Mouse (Mus musculus) lung, embryonic 14.5 days (tissue): Measurements from ENCODE around the gene Rhbg. TPM values are rescaled to one million over a fixed set of nuclear protein-coding genes. Genes with fewer than 3 reads are reported as not detected.

Source experiments
- ATAC-seq: fragments of 200-750 bp; cut with Nextera tagmentation; 2 replicates; pipeline ENCODE4 v1.8.0; 2017; ENCODE audit warnings: mild to moderate bottlenecking, moderate TSS enrichment, moderate library complexity; ENCODE audit not compliant: insufficient read depth
- DNase-seq: peaks from one replicate; pipeline ENCODE4 v3.0.0-alpha.2; 2015
- H3K27ac ChIP-seq: fragments of 300-500 bp; sonication (generic); 2 replicates; pipeline ENCODE4 v1.5.1; 2014; ENCODE audit warnings: low read depth, mild to moderate bottlenecking, moderate library complexity
- H3K27me3 ChIP-seq: fragments of 300-500 bp; sonication (generic); 2 replicates; pipeline ENCODE4 v1.6.1; 2014; ENCODE audit warnings: low read length, control low read depth; ENCODE audit not compliant: insufficient read depth
- H3K36me3 ChIP-seq: fragments of 300-500 bp; sonication (generic); 2 replicates; pipeline ENCODE4 v1.6.1; 2014; ENCODE audit warnings: control low read depth; ENCODE audit not compliant: insufficient read depth
- H3K4me1 ChIP-seq: fragments of 300-500 bp; sonication (generic); 2 replicates; pipeline ENCODE4 v1.6.1; 2014; ENCODE audit warnings: antibody characterized with exemption, control low read depth; ENCODE audit not compliant: insufficient read depth
- H3K4me2 ChIP-seq: fragments of 300-500 bp; sonication (generic); 2 replicates; pipeline ENCODE4 v1.6.1; 2014; ENCODE audit warnings: mild to moderate bottlenecking
- H3K4me3 ChIP-seq: fragments of 300-500 bp; sonication (generic); 2 replicates; pipeline ENCODE4 v1.5.1; 2014; ENCODE audit warnings: low read depth, low read length
- H3K9ac ChIP-seq: fragments of 300-500 bp; sonication (generic); 2 replicates; pipeline ENCODE4 v1.6.1; 2014
- H3K9me3 ChIP-seq: fragments of 300-500 bp; sonication (generic); 2 replicates; pipeline ENCODE4 v1.6.1; 2016; ENCODE audit warnings: low read depth, low read length, control low read depth
- CTCF ChIP-seq: IDR thresholded peaks from 2 replicates; pipeline ENCODE4 v1.5.1; 2016; ENCODE audit warnings: antibody characterized with exemption, low read depth
- WGBS: fragments of 180-500 bp; shearing (Covaris S2); extraction: QIAGEN DNeasy Blood & Tissue Kit; methylation state at CpG from one replicate; pipeline ENCODE4 v1.1.7; 2014; 5-methylcytosine and 5-hydroxymethylcytosine counted together
- polyA plus RNA-seq: library from polyadenylated mRNA; unstranded; fragments of >200 nt; fragmentation: Nextera tagmentation; extraction: Ambion mirVana; gene quantifications from 2 replicates; pipeline ENCODE4 v1.2.1, GENCODE M21; 2014

Gene Rhbg
- polyA plus RNA-seq, 1 experiment from 2014 or later: not detected

DNA sequence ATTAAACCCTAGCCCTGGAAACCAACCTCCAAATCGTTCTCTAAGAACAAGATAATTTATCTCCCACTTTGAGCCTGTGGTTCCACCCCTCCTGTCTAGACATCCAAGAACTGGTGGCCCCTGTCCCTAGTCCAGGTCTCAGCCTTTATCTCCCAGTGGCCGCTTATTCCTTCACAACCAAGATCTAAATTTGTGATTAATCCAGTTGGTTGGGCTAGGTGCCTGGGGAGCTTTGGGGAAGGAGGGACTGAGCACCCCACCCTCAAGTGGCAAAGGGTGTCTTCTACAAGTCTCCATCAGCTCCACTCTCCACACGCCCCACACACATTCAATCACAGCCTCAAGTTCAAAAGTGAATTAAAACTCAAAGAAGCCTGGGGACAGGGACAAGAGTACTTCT, 48.0 kb downstream of the Rhbg start:
- no peaks in the 10 kb centered on the region for H3K36me3 ChIP-seq
- H3K4me3 ChIP-seq: no peak overlapping the region
- WGBS: 3% methylated on average over 3 of the region's 3 CpGs
- H3K9ac ChIP-seq: no peak overlapping the region
- no peak for ATAC-seq
- no peaks in the 10 kb centered on the region for H3K4me1 ChIP-seq
- no peak for TF ChIP-seq CTCF
- peaks cover 100% of the 10 kb centered on the region for H3K27me3 ChIP-seq
- DNase-seq: no peak
- no peaks in the 10 kb centered on the region for H3K9me3 ChIP-seq
- H3K4me2 ChIP-seq: no peak overlapping the region
- H3K27ac ChIP-seq: no peak overlapping the region

DNA sequence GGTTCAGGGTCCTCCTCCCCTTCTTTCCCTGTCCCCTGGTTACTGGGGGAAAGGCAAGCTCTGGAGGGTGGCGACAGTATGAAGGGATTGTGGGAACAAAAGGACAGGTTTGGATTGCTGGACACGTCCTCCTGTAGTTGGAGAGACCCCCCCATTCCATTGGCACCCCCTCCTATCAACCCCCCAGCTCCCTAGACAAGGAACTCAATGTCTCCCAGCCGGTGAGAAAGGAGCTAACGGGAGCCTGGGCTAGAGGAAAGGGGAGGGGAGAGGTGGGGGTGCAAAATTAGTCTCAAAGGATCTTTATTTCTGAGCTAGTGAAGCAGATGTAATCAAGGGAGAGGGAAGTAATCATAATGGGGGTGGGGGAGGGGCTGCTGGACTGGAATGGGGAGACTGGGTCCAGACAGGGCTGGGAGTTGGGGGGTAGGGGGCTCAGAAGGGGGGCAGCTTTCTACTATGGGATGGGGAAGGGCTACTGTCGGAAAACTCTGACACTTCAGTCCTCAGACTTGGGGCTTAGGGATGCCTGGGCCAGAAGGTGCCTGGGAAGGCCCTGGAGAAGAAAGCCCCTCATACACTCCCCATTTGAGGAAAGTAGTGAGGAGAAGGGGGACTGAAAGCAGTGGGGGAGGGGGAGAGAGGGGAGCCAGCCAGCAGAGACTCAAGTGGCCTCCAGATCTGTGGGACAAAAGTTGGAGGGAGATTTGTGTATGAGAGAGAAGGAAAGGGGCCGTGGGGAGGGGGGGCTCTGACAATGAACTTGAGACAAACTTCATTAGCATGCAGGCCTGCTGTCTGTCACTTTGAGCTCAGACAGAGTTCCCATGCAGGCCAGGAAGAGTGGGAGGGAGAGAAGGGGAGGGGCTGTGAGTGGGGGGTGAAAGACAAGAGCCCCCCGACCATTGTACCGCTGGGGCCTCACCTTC, 48.7 kb downstream of the Rhbg start:
- H3K4me1 ChIP-seq: no peaks in the 10 kb centered on the region
- no peak overlapping the region for H3K9ac ChIP-seq
- no peak overlapping the region for H3K27ac ChIP-seq
- no peak for TF ChIP-seq CTCF
- DNase-seq (no peak), ATAC-seq (no peak)
- H3K27me3 ChIP-seq: peaks cover 100% of the 10 kb centered on the region
- no peak overlapping the region for H3K4me3 ChIP-seq
- WGBS: 6% methylated on average over 8 of the region's 8 CpGs
- H3K4me2 ChIP-seq: no peak overlapping the region
- no peaks in the 10 kb centered on the region for H3K36me3 ChIP-seq
- H3K9me3 ChIP-seq: no peaks in the 10 kb centered on the region

DNA sequence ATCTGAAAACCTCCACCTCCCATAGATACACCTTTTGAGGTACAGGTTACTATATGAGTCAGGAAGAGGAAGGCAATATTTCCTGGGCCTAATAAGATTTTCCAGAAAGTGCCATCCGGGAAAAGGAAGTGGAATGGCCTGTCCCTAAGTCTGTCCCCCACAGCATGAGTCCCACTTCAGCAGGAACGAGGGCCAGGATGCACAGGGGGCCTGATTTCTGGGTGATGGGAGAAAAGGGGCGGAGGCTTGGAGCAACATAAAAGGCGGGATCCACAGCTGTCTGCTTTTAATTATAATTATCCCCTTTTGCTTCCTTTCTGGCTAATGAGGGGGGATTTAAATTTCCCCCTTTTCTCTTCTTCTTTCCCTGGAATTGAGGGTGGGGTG, 49.3 kb downstream of the Rhbg start:
- DNase-seq (no peak), ATAC-seq (no peak)
- no peak for TF ChIP-seq CTCF
- Histone ChIP-seq H3K4me2 (no peak overlapping the region), H3K27me3 (peaks cover 100% of the 10 kb centered on the region), H3K4me1 (no peaks in the 10 kb centered on the region), H3K36me3 (no peaks in the 10 kb centered on the region), H3K9me3 (no peaks in the 10 kb centered on the region), H3K27ac (no peak overlapping the region), H3K9ac (no peak overlapping the region), H3K4me3 (no peak overlapping the region)
- 13% methylated on average over 4 of the region's 4 CpGs for WGBS

DNA sequence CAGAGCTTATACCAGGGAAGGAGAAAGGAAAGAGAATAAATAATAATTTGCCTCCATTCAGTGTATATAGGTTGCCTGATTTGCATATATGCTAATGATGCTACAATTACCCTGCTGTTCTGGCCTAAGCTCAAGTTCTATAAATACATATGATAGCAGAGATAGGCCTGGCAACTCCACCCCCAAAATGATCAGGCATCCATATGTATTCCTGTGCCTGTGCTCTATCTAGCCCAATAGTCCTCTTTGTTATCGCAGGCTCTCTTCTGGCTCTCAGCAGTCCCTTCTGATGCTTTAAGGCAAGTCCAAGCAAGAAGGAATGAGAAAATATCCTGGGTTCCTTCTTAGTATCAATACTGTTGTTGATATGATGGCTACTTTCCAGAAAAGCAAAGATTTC, 49.8 kb downstream of the Rhbg start:
- no peaks in the 10 kb centered on the region for H3K9me3 ChIP-seq
- H3K36me3 ChIP-seq: no peaks in the 10 kb centered on the region
- no peak for TF ChIP-seq CTCF
- 22% methylated on average over 1 of the region's 1 CpGs for whole genome bisulfite sequencing
- no peak overlapping the region for H3K4me3 ChIP-seq
- no peaks in the 10 kb centered on the region for H3K4me1 ChIP-seq
- DNase-seq (no peak), ATAC-seq (no peak)
- H3K9ac ChIP-seq: no peak overlapping the region
- H3K27me3 ChIP-seq: peaks cover 100% of the 10 kb centered on the region
- no peak overlapping the region for H3K27ac ChIP-seq
- H3K4me2 ChIP-seq: no peak overlapping the region

DNA sequence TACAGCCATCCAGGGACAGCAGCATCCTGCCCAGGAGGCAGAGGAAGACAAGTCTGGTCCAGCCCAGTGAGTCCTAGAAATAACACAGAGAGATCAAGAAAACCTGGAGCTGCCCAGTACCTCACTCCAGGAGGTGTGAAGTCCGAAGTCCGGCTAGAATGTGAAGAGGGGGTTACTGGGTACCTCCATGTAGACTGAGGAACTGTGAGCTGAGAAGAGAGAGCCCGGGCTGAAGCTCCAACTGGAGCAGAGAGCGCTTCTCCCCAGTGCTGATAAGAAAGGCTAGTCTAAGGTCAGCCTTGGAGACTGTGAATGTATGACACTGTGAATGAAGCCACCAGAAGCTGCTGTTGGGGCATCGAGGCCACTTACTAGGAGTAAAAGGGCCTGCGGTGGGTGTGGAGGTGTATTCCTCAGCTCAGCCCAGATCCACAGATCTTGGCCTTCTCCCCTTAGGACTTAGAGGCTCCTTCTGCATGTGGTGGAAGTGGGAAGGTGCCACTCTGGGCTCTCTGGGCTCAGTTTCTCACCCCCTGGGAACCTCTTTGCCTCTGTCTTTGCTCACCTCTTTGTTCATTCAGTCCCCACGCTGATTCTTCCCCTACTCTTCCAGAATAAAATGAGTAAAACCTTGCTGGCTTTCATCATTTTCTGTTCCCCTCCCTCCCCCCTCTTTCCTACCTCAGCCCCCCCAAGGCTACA, 50.4 kb downstream of the Rhbg start:
- no peaks in the 10 kb centered on the region for H3K36me3 ChIP-seq
- H3K4me3 ChIP-seq: no peak overlapping the region
- no peak for TF ChIP-seq CTCF
- 4% methylated on average over 7 of the region's 7 CpGs for WGBS
- no peak overlapping the region for H3K4me2 ChIP-seq
- no peak for ATAC-seq
- peaks cover 100% of the 10 kb centered on the region for H3K27me3 ChIP-seq
- no peak overlapping the region for H3K27ac ChIP-seq
- no peaks in the 10 kb centered on the region for H3K4me1 ChIP-seq
- H3K9me3 ChIP-seq: no peaks in the 10 kb centered on the region
- no peak overlapping the region for H3K9ac ChIP-seq
- no peak for DNase-seq

DNA sequence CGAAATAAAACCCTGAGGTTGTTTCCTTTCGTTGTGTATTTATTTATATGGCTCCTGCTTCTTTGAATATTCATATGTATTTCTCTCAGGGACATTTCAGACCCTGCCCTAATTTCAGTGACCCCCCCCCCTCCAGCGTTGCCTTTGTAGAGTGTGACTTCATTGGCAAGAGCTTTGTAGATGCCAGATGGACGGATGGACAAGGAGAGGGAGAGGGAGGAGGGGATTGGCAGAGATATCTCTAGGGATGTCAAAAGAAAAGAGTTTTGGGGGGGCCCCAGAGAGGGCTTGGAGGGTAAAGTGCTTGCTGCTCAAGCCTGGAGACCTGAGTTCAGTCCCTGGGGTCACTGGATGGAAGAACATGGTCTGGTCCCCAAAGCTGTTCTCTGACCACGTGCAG, 51.1 kb downstream of the Rhbg start:
- Histone ChIP-seq H3K4me1 (no peaks in the 10 kb centered on the region), H3K9me3 (no peaks in the 10 kb centered on the region), H3K4me3 (no peak overlapping the region), H3K36me3 (no peaks in the 10 kb centered on the region), H3K27ac (no peak overlapping the region), H3K4me2 (no peak overlapping the region), H3K9ac (no peak overlapping the region), H3K27me3 (peaks cover 100% of the 10 kb centered on the region)
- ATAC-seq: no peak
- 14% methylated on average over 5 of the region's 5 CpGs for WGBS
- no peak for TF ChIP-seq CTCF
- DNase-seq: no peak

DNA sequence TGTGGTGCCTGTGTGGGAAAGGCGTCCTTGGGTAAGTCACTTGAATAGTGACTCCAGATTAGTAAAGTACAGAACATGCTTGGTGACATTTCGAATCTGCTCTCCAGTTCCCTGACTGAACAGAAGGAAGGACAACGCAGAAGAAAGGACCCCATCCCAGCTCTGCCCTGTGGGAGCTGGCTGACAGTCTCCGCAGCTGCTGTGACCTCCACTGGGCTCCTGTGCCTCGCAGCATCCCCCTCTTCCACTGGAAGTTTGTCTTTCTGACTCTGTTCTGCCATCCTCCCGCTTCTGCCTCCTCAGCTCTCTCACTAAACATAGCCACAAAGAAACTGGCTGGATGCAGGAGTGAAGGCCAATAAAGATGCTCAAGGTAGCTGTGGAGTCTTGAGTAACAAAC, 51.5 kb downstream of the Rhbg start:
- DNase-seq: no peak
- no peak overlapping the region for H3K27ac ChIP-seq
- TF ChIP-seq CTCF: no peak
- H3K9me3 ChIP-seq: no peaks in the 10 kb centered on the region
- no peak overlapping the region for H3K4me3 ChIP-seq
- H3K27me3 ChIP-seq: peaks cover 100% of the 10 kb centered on the region
- H3K4me1 ChIP-seq: no peaks in the 10 kb centered on the region
- no peak overlapping the region for H3K9ac ChIP-seq
- 9% methylated on average over 6 of the region's 6 CpGs for WGBS
- H3K4me2 ChIP-seq: no peak overlapping the region
- no peaks in the 10 kb centered on the region for H3K36me3 ChIP-seq
- no peak for ATAC-seq
